Mouse (Mus musculus) spleen, postnatal 36 days (tissue): ENCODE measurements around the gene Cd3e.
"Not testable (repeated sequence)": the region's sequence is repeated elsewhere in the genome, so short reads cannot be mapped to it uniquely, and the experiment has no call there.

Experiments used
- DNase-seq, 2 experiments: peaks; one replicate each; pipeline ENCODE4 v3.0.0; 2022; ENCODE audit warnings: low spot score in 2 of 2, mixed read lengths in 1 of 2

Cd3e gene

DNA sequence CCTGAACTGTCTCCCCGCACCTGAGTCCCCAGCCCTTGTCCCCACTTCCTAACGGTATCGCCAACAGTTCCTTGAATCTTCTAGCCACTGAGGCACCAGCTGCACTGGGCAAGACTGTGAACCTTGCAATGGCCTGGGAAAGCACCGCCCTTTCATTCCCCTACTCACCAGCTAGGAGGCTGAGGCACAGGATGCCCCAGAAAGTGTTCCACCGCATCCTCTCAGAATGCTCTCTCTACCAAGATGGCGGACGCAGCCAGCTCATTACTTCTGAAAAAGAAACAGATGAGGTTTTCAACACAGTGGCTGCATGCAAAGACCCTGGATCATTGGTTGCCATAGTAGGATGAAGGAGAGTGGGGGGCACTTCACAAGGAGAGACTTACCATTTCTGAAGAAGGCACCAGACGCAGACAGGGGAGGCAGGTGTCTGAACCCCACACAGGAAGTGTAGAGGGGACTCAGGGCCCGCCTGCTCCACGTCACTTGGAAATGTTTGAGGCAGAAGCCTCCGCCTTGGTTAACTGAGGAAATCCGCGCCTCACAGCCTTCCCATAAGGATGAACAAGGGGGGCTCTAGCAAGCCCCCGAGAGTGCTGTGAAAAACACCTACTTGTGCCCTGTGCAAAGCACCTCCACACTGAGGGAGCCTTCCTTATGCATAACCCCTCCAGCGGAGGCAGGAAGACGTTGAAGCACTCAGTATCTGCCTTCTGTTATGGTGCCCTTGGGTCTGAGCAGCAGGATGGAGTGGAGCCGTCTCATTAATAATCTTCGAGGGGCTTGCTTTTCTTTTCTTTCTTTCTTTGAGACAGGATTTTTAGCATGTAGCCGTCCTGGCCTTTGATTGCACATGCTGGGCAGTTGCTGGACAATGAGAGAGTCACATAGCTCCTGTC is at the start of gene Cd3e:
Cd3e (minus strand) TSS at position 448 of the 899 bp plus-strand sequence.
- DNase-seq: peak; percentile 22 to 24

DNA sequence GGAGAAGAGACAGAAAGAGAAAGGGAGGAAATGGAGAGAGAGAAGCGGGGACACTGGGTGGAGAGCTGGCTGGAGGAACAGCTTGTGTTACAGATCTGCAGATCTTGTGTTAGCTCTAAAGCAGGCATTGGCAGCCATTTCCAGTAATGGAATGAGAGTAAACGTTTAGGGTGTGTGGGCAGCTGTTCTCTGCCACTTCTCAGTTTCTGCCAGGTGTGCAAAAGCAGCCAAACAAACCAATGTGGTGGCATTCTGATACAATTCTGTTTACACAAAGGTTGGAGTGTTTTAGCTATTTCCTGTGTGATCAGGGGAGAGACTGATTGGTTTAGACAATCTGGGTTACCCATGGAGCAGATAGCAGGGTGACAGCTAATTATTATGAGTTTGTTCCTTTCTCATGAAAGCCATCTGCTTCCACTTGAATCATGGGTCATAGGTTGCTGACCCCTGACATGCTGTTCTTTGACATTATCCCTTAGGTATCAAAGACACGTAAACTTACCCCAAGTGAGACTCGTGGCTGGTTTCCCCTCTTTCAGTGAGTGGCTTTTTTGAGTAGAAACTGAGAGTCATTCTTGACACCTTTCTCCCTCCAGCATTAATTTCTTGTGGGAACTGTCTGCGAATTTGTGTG is 49.0 kb upstream of the Cd3e start:
- no peak for DNase-seq

GRCm38 (mm10) chr9:45055082-45055713 is 45.8 kb upstream of the Cd3e start, which contains the start of gene Mpzl3:
Gene Mpzl3 (plus strand): TSS chr9:45055186.
- DNase-seq: peak; percentile 70 to 79

DNA sequence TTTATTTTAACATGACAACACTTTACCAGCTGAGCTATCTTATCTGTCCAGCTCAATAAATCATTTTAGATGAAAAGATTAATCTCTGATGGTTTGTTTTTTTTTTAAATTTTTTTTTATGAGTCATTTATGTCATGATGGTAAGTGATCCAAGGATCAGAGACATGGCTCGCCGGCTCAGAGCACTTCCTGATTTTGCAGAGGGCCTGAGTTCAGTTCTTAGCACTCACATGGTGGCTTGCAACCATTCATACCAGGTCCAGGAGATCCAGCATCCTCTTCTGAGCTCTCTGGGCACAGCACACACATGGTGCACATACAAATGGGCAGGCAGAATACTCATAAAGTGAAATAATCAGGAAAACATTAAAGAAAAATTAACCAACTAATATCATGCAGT is 40.9 kb upstream of the Cd3e start:
- no peak for DNase-seq

DNA sequence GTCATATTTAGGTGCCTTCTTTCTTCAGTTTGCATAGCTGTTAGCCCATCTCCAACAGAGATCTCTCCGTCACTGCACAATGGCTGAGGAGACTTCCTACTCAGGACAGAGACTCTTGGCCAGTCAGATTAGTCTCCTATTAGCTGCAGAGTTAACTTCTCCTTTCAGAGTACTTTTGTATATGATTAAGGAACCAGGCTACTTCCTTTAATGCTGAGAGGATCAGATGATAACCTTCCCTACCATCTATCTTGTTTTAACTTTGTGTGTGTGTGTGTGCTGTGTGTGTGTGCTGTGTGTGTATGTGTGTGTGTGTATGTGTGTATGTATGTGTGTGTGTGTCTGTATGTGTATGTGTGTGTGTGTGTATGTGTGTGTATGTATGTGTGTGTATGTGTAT is 40.3 kb upstream of the Cd3e start:
- no peak for DNase-seq

GRCm38 (mm10) chr9:45048511-45048910 is 39.1 kb upstream of the Cd3e start:
- DNase-seq: peak; percentile 8 to 39

DNA sequence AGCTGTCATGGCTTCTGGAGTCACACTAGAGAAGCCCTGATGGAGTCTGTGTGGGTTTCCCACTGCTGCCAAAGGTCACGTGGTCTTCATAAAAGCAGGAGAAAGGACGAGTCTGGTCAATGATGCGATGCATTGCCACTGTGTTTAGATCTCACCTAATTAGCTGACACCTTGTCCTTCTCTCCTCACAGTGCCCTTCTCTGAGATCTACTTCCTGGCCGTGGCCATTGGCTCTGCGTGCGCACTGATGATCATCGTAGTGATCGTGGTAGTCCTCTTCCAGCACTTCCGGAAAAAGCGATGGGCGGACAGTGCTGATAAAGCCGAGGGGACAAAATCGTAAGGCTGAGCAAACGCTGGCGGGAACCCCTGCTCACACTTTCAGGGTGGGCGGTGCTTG is 37.5 kb upstream of the Cd3e start:
- no peak for DNase-seq

DNA sequence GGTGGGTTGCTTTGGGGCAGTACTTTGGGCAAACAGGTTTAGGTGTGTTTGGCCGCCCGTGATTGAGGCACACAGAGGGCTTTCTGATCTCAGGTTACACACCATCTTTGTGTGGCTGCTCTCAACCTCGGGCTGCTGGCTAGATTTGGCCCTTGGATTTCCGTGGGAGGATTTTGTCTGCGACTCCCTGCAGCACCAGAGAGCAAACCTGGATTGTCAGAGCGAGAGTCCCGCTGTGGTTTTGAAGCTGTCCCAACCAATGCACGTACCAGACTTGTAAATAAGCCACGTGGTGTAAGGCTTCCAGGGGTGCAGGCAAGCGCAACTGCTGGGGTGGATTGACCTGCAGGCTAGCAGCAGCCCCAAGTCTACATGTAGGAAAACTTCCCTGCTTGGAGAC is 33.5 kb upstream of the Cd3e start:
- DNase-seq: no peak

DNA sequence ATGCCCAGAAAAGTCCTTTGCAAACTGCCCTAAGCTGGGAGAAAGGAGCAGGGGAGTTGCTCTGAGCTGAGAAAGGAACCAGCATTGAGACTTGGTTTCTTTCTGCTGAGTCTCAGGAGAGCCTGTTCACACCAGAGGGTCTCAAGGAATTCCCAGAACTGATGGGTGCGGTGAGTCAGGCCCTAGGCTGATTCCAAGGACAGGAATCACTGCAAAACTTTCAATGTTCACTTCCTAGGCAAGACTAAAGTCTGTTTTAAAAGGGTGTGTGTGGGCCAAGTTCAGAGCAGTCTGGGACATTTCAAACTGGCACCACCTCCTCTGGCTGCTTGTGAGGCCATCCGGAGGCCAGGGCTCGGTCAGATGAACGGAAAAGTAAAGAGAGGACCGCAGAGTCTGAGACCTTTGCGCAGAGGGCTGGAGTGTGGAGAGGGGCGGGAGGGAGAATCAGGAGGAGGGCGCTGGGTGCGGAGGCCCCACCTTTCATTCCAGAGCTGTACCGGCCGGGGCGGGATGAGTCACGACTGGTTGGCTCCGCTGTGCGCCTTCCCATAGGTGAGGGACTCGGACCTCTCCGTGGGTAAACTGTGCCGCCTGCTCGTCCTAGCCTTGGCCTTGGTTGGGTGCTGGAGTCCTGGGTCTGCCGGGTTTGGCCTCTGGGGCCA is 32.8 kb upstream of the Cd3e start:
- no peak for DNase-seq

GRCm38 (mm10) chr9:45041131-45041838 is 31.9 kb upstream of the Cd3e start:
- DNase-seq: peak; percentile 35 to 38

GRCm38 (mm10) chr9:45040066-45040845 is 30.8 kb upstream of the Cd3e start:
- peak in 1 of 2 experiments; percentile 15 for DNase-seq

- DNase-seq: no peak
Observed at GRCm38 (mm10) chr9:45039499-45039898, 30.1 kb upstream of the Cd3e start, which contains the start of gene Mpzl2. Gene Mpzl2 (plus strand): TSS chr9:45039799.

DNA sequence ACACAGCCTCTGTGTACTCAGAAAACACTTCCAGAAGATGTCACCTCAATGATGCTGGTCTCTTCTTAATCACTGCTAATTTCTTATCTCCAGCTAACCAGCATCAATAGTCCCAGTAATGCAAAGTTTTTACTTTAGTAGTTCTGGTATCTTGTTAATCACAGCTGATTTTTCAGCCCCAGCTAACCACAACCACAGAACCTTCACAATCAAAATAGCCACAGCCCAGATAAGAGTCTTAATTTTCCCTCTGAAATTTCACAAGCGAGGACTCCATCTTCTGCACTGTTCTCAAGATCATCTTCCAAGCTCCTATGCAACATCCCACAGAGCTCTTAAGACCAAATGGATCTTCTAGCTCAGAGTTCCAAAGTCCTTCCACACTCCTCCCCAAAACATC is 28.4 kb upstream of the Cd3e start:
- not testable (repeated sequence) for DNase-seq

- no peak for DNase-seq
Observed at GRCm38 (mm10) chr9:45034526-45034925, 25.1 kb upstream of the Cd3e start.

GRCm38 (mm10) chr9:45032261-45032660 is 22.8 kb upstream of the Cd3e start:
- DNase-seq: no peak

DNA sequence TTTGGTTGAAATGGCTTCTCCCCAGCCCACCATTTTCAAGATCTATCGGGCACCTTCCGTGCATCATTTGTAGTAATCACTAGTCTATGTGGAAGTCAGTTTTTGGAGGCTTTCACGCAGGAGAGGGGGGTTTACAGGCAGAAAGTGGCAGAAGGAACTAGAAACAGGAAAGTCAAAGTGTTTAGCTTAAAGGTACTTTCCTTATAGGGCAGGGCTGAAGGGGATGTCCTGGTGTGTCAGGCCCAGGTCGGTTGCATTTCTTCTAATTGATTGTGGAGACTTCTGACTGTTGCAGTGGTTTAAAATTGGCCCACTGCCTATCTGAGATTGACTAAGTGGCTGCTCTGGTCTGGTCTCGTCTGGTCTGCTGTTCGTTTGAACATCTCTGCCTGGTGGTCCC is 20.9 kb upstream of the Cd3e start:
- peak; percentile 45 to 58 for DNase-seq

DNA sequence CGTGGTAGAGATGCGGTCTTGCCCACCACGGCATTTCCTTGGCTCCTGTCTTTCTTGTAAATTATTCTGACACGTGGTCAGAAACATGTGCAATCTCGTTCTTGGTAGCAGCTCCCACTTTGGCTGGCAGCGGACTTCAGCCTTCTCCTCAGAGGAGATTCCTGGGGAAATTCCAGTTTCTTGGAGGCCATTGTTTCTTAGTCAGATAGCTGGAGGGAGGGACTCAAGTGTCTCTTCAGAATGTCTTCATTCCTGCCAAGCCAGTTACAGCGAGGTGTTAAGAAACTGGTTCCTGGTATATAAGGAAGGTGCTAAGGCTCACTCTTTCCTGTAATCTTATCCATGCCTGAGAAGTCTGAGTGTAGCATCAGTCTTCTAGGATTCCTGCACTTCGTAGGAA is 17.9 kb upstream of the Cd3e start:
- no peak for DNase-seq

GRCm38 (mm10) chr9:45024187-45024586 is 14.8 kb upstream of the Cd3e start:
- no peak for DNase-seq

DNA sequence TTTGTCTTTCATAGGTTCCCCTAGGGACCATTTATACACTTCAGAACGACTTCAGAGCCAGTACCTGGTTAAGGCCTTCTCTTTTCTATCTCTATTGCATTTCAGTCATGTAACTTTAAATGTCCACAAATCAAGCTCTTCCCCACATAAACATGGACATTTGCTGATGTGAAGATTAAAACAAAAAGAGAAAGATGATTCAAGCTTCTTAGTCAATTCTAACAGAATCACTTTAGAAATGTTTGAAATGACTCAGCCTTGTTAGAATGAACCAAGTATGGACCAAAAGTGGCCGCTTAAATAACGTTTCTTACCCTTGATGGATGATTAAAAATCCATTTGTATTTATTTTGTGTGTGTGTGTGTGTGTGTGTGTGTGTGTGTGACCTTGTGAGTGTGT is 14.2 kb upstream of the Cd3e start:
- no peak for DNase-seq

DNA sequence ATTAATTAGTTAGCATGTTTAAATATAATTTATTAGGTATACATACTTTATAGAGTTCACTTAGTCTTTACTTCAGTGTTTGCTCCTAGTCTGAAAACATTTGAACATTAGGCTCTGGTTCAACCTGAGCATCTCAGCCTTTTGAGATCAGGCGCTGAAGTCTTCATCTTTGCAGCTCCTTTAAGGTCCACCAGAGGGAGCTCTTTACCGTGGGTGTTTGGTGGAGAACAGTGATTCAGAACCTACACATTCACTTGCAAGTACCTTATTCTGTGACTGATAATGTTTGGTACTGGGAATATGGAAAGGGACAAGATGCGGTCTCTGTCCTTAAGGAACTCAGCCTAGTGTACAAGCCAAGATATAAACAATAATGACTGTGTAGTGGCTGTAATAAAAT is 13.4 kb upstream of the Cd3e start:
- DNase-seq: peak; percentile 59 to 62
